Mouse (Mus musculus): ENCODE results near the gene Gemin2. TPM values are rescaled to one million over a fixed set of nuclear protein-coding genes. Genes with fewer than 3 reads are reported as not detected.

Gemin2 gene
- polyA plus RNA-seq, 1 experiment from 2014 or later: 15.6 TPM

DNA sequence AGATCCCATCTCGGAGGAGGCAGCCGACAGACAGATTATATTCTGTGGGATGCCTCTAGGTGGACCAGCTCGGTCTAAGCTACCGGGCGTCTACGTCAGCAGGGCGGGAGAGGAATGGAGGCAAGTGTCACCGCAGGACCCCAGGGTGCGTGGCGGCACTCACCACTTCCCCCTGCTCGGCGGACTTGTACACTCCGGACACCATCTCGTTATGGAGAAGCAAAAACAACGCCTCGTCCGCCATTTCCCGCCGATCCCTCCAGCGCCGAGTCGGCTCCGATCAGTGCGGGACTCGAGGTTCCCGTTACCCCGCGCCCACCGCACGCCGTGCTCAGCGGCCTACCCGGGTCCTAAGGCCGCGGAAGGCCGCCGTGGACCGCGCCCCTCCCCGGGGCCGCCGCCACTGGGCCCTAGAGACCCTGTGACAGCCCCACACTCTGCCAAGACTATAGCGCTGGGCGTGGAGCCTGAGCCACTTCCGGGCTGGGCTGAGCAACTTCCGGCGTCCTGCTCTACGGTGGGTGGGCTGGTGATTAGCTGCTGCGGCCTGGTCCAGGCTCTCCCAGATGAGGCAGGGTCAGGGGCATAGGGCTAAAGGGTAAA lies 47.9 kb downstream of the Gemin2 start, which contains the start of gene Trappc6b:
Gene Trappc6b (minus strand): TSS at position 480 of the 603 bp plus-strand sequence.
- peaks cover 3% of the 10 kb centered on the region; the same call in 1 of the 2 replicates for H3K27me3 ChIP-seq
- under 1% methylated on average over 49 of the region's 49 CpGs for WGBS
- H3K27ac ChIP-seq (replicated peaks): peak within 1 kb of the TSS; percentile 97
- H3K4me3 ChIP-seq: peak within 1 kb of the TSS; percentile 76
- no peaks in the 10 kb centered on the region for H3K9me3 ChIP-seq
- peaks cover 36% of the 10 kb centered on the region for H3K4me1 ChIP-seq (replicated peaks)
- peak; percentile 98 for ATAC-seq (ENCODE audit: low read depth)
- H3K4me2 ChIP-seq: peak within 1 kb of the TSS; percentile 58
- H3K36me3 ChIP-seq: peaks cover 19% of the 10 kb centered on the region
- H3K9ac ChIP-seq: peak within 1 kb of the TSS; percentile 96

DNA sequence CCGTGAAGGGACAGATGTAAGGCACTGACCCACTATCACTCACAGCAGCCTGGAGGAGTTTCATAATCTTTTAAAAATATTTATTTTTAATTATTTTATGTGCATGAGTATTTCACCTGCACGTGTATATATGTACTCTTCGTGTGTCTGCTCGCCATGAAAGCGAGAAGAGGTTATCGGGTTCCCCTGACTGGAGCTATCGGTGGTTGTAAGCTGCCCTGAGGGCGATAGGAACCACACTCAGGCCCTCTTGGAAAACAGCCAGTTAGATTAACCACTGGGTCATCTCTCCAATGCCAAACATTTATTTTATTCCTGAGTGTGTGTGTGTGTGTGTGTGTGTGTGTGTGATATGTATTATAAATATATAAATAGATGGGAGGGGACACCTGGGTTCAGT lies 51.6 kb downstream of the Gemin2 start:
- H3K36me3 ChIP-seq: peaks cover 17% of the 10 kb centered on the region
- H3K9ac ChIP-seq: no peak overlapping the region

DNA sequence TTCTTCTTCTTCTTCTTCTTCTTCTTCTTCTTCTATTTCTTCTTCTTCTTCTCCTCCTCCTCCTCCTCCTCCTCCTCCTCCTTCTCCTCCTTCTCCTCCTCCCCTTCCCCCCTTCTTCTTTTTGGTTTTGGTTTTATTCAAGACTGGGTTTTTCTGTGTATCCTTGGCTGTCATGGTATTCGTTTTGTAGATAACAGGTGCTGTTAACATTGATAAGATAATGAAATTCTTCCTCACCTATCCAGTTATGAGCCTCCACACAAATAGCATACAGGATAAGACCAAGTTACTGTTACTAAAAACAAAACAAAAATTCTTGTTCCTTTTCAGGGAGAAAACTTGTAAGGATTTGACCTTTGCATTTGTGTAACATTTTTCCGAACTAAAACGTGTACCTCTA lies 52.6 kb downstream of the Gemin2 start:
- H3K36me3 ChIP-seq: peaks cover 26% of the 10 kb centered on the region
- peaks cover 3% of the 10 kb centered on the region; the same call in 1 of the 2 replicates for H3K27me3 ChIP-seq
- no peaks in the 10 kb centered on the region for H3K9me3 ChIP-seq
- peak overlapping the region; percentile 99 for H3K4me3 ChIP-seq
- peak overlapping the region; percentile 93 for H3K27ac ChIP-seq (replicated peaks)
- peak overlapping the region; percentile 67 for H3K4me2 ChIP-seq
- 84% methylated on average over 3 of the region's 3 CpGs for WGBS
- ATAC-seq (ENCODE audit: low read depth): no peak
- H3K9ac ChIP-seq: peak overlapping the region; percentile 70
- peaks cover 16% of the 10 kb centered on the region for H3K4me1 ChIP-seq (replicated peaks)

More for the DNA sequence above, 51.6 kb downstream of the Gemin2 start:
- Histone ChIP-seq H3K4me2 (no peak overlapping the region), H3K27me3 (peaks cover 3% of the 10 kb centered on the region; the same call in 1 of the 2 replicates), H3K9me3 (no peaks in the 10 kb centered on the region), H3K4me3 (no peak overlapping the region), H3K27ac (replicated peaks) (no peak overlapping the region), H3K4me1 (replicated peaks) (peaks cover 23% of the 10 kb centered on the region)
- no peak for ATAC-seq (ENCODE audit: low read depth)
- WGBS: 92% methylated on average over 8 of the region's 8 CpGs

- Histone ChIP-seq H3K9ac (peak within 1 kb of the TSS; percentile 99), H3K36me3 (peaks cover 34% of the 10 kb centered on the region), H3K27me3 (peaks cover 3% of the 10 kb centered on the region; the same call in 1 of the 2 replicates), H3K4me1 (replicated peaks) (peaks cover 16% of the 10 kb centered on the region), H3K4me3 (peak within 1 kb of the TSS; percentile 99), H3K27ac (replicated peaks) (peak within 1 kb of the TSS; percentile 93), H3K9me3 (no peaks in the 10 kb centered on the region), H3K4me2 (peak within 1 kb of the TSS; percentile 88)
- WGBS: under 1% methylated on average over 43 of the region's 43 CpGs
- peak; percentile 99 for ATAC-seq (ENCODE audit: low read depth)
These were observed 53.4 kb downstream of the Gemin2 start, which contains the start of gene Pnn for GRCm38 (mm10) chr12:59066448-59067077. TSS of gene Pnn (plus strand) at chr12:59066884.

GRCm38 (mm10) chr12:59067095-59067494 lies 53.9 kb downstream of the Gemin2 start:
- peak; percentile 52 for ATAC-seq (ENCODE audit: low read depth)
- H3K36me3 ChIP-seq: peaks cover 39% of the 10 kb centered on the region
- H3K27ac ChIP-seq (replicated peaks): peak overlapping the region; percentile 93
- no peaks in the 10 kb centered on the region for H3K9me3 ChIP-seq
- H3K4me2 ChIP-seq: peak overlapping the region; percentile 88
- under 1% methylated on average over 41 of the region's 41 CpGs for WGBS
- peak overlapping the region; percentile 99 for H3K4me3 ChIP-seq
- peak overlapping the region; percentile 99 for H3K9ac ChIP-seq
- H3K27me3 ChIP-seq: peaks cover 3% of the 10 kb centered on the region; the same call in 1 of the 2 replicates
- H3K4me1 ChIP-seq (replicated peaks): peaks cover 16% of the 10 kb centered on the region

- no peak for ATAC-seq (ENCODE audit: low read depth)
- Histone ChIP-seq H3K36me3 (peaks cover 46% of the 10 kb centered on the region), H3K4me3 (no peak overlapping the region), H3K4me1 (replicated peaks) (peaks cover 16% of the 10 kb centered on the region), H3K9me3 (no peaks in the 10 kb centered on the region), H3K27ac (replicated peaks) (no peak overlapping the region), H3K27me3 (peaks cover 3% of the 10 kb centered on the region; the same call in 1 of the 2 replicates), H3K9ac (no peak overlapping the region), H3K4me2 (no peak overlapping the region)
- 93% methylated on average over 13 of the region's 13 CpGs for WGBS
These were observed 55.6 kb downstream of the Gemin2 start for GRCm38 (mm10) chr12:59068791-59069190.

DNA sequence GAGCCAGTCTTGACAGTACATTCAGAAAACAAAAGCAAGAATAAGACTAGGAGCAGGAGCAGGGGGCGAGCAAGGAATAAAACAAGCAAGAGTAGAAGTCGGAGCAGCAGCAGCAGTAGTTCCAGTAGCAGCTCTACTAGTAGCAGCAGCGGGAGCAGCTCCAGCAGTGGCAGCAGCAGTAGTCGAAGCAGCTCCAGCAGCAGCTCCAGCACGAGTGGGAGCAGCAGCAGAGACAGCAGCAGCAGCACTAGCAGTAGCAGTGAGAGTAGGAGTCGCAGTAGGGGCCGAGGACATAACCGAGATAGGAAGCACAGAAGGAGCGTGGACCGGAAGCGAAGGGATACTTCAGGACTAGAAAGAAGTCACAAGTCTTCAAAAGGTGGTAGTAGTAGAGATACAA lies 59.1 kb downstream of the Gemin2 start:
- Histone ChIP-seq H3K9me3 (no peaks in the 10 kb centered on the region), H3K27ac (replicated peaks) (no peak overlapping the region), H3K4me1 (replicated peaks) (peaks cover 12% of the 10 kb centered on the region), H3K36me3 (peaks cover 57% of the 10 kb centered on the region), H3K27me3 (no peaks in the 10 kb centered on the region), H3K4me3 (no peak overlapping the region), H3K4me2 (no peak overlapping the region), H3K9ac (no peak overlapping the region)
- WGBS: 88% methylated on average over 11 of the region's 11 CpGs
- no peak for ATAC-seq (ENCODE audit: low read depth)

DNA sequence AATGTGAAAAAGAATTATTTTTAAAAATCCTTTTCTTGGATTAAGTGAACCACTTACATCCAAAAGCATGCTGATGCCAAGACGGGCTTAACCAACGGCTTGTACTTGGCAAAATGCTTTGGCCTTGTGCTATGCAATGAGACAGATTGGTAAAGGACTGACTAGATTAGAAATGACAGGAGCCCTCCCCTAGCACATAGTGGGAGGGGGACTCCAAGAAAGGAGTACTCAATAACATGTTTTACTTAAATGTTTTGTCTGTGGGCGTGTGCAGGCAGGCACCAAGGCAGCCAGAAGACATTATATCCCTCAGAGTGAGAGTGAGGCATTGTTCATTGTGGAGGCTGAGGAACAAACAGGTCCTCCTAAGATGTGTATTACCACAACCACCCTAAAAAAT lies 60.9 kb downstream of the Gemin2 start:
- Histone ChIP-seq H3K4me2 (no peak overlapping the region), H3K9ac (no peak overlapping the region), H3K27ac (replicated peaks) (no peak overlapping the region), H3K9me3 (no peaks in the 10 kb centered on the region), H3K4me3 (no peak overlapping the region), H3K4me1 (replicated peaks) (no peaks in the 10 kb centered on the region), H3K36me3 (peaks cover 46% of the 10 kb centered on the region), H3K27me3 (no peaks in the 10 kb centered on the region)
- ATAC-seq (ENCODE audit: low read depth): no peak
- 86% methylated on average over 3 of the region's 3 CpGs for WGBS

DNA sequence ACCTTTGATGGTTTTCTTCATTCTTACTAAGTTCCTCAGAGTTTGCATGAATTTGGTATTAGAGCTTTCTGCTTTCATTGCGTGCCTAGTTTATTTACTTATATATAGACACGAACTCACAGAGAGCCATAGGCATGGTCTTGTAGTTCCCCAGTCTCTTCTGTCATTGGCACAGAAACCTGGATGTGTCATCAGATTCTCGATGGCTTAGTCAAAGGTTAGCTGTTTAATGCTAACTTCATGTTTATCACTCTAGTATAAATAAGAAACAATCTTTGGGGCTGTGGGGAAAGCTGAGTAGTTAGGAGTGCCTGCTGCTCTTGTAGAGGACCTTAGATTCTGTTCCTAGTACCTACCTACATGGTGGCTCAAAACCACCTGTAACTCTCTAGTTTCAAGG lies 63.8 kb downstream of the Gemin2 start:
- no peak overlapping the region for H3K27ac ChIP-seq (replicated peaks)
- H3K4me3 ChIP-seq: no peak overlapping the region
- no peaks in the 10 kb centered on the region for H3K4me1 ChIP-seq (replicated peaks)
- no peak for ATAC-seq (ENCODE audit: low read depth)
- no peak overlapping the region for H3K9ac ChIP-seq
- 89% methylated on average over 3 of the region's 3 CpGs for WGBS
- H3K27me3 ChIP-seq: no peaks in the 10 kb centered on the region
- H3K9me3 ChIP-seq: no peaks in the 10 kb centered on the region
- H3K36me3 ChIP-seq: peaks cover 19% of the 10 kb centered on the region
- no peak overlapping the region for H3K4me2 ChIP-seq

- peaks cover 11% of the 10 kb centered on the region for H3K36me3 ChIP-seq
- no peak overlapping the region for H3K4me3 ChIP-seq
- no peak overlapping the region for H3K4me2 ChIP-seq
- H3K9me3 ChIP-seq: no peaks in the 10 kb centered on the region
- no peak overlapping the region for H3K9ac ChIP-seq
- 97% methylated on average over 3 of the region's 3 CpGs for WGBS
- no peak overlapping the region for H3K27ac ChIP-seq (replicated peaks)
- H3K27me3 ChIP-seq: no peaks in the 10 kb centered on the region
- no peak for ATAC-seq (ENCODE audit: low read depth)
- H3K4me1 ChIP-seq (replicated peaks): no peaks in the 10 kb centered on the region
These were observed 64.7 kb downstream of the Gemin2 start for GRCm38 (mm10) chr12:59077883-59078282.
